Mouse (Mus musculus): Measurements from ENCODE around the gene Abcc2.

The Abcc2 gene

DNA sequence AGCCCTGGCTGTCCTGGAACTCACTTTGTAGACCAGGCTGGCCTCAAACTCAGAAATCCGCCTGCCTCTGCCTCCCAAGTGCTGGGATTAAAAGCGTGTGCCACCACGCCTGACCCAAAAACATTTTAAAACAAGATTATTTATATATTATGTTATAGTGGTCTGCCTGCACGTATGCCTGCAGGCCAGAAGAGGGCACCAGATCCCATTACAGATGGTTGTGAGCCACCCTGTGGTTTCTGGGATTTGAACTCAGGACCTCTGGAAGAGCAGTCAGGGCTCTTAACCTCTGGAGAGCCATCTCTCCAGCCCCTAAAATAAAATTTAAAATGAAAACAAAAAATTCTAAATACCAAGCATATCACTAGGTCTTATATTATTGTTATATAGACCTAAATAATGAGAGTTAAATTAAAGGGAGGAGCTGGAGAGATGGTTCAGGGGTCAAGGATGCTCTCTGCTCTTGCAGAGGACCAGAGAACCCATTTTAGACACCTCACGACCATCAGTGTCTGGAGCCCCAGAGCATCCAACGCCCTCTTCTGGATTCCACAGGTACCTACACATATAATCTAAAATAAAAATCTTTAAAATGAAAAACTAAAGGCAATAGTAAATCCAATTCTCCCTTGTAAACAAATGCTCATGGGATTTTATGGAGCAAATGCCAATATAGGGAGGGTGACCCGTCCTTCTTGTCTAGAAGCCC, 71.0 kb downstream of the Abcc2 start:
- DNase-seq = no peak

DNA sequence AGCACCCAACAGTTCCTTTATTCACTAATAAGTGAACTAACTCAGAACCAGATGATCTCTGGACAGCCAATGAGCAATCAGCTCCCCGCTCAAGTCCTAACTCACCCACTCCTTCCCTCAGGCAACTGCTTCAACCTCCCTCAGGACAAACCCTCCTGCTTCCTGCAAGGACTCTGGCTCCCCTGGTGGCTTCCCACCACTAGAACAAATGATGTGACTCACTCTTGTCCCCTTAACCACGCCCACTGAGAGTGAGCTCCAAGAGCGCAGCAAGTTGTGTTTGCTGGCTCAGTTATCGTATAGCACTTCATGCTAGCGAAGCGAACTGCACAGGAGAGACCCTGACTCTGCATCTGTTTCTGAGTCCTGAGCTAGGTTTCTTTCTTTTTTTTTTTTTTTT, 75.4 kb downstream of the Abcc2 start:
- no peak for DNase-seq

DNA sequence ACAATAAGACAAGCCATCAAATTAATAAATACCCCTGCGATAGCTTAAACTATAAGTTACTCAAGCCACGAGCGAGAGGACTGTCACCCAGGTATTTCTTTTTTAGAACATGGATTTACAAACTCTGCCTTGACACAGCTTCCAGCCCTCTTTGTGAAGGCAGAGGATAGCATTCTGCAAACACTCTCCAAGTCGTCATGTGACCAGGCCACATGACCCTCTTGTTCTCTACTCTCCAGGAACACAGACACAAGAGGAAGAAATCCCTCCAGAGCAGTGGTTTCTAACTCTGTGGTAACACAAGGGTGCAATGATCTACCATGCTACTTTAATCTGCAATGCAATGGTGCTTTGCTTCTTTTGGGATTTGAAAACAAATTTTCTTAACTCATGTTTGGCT, 88.4 kb downstream of the Abcc2 start:
- DNase-seq = no peak

DNA sequence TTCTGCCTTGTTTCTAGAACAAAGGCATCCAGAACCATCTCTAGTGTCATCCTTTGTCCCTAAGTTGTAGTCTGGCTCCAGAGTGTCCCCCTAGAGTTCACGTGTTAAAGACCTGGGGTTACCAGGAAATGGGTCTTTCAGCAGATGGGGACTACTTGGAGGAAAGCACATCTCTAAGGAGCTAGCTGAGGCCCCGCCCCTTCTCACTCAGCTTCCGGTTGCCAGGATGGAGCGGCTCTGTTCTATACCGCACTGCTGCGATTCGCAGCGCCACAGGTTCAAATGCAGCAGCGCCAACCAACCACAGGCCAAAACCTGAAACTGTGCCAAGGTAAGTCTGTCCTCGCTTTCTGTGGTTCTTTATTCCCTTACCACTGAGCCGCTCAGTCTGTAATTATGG, 92.4 kb downstream of the Abcc2 start:
- DNase-seq = no peak

DNA sequence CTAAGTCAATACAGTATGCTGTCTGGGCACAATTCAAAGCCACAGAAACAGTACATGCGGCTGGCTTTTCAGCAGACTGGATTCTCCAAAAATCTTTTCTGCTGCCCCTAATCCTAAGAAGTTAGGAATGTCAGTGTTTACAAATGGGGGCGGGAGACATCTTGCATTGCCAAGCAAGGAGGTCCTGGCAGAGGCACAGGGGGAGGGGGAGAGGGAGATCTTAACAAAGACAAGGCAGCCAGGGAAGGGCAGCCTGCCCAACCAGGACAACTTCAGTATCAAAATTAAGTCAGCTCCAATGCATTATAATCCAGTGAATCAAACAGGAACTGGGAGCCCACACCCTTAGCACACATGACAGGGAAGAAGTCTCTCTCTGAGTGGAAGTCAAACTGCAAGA, 94.0 kb downstream of the Abcc2 start:
- DNase-seq = no peak

DNA sequence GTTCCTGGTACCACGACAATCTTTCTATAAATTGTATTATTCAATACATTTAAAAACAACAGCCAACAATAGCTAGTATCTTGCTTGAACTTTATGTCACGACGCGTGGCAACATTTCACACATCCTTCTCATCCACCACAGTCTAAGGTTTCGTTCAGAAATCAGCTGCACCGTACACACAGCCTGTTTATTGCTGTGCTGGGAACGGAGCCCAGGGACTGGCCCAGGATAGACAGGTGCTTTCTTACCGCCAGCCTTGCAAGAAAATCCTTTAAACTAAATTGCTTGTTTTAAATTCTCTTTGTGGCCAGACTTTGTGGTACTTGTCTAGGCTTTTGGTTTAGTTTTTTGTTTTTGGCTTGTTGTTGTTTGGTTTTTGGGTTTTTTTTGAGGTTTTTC, 95.4 kb downstream of the Abcc2 start:
- no peak for DNase-seq

GRCm38 (mm10) chr19:43878111-43879092, 96.4 kb downstream of the Abcc2 start:
- DNase-seq = no peak

DNA sequence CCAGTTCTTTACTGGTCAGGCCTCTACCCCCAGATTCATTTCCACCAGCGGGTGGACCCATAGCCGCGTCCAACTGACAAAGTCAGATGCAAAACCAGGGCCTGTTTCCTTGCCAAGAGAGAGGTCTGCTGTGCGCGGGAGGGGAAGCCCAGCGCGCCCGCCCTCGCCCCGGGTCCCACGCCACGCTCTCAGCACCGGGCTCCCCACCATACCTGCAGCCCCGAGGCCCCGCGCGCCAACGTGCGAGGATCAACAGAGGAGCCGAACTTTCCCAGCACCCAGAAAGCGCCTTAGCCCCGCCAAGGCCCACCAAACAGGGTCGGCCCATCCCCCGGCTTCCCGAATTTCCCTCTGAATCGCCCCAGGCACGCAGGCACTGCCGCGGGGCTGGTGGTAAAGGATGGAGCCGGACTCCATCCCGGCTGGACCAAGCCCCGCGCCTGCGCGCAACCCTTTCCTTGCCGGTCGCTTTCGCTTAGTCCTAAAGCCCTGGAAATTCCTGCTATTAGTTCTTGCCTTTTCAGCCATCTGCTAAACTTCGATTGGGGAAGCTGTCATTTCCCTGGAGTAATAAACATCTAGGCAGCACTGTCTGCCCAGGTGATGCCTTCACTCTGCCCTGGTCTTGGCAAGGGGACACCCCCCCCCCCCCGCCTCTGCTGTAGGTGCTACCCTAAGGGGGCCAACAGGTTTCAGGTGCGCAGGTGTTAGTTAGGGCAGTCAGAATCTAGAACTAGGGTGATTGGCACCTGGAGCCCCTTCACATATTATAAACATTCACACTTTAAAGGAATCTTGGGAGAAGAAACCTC, 97.6 kb downstream of the Abcc2 start:
- DNase-seq = peak; percentile 49

- DNase-seq = no peak
Observed at GRCm38 (mm10) chr19:43880420-43880819, 98.4 kb downstream of the Abcc2 start.

GRCm38 (mm10) chr19:43881615-43882014, 99.6 kb downstream of the Abcc2 start:
- DNase-seq = peak; percentile 28

DNA sequence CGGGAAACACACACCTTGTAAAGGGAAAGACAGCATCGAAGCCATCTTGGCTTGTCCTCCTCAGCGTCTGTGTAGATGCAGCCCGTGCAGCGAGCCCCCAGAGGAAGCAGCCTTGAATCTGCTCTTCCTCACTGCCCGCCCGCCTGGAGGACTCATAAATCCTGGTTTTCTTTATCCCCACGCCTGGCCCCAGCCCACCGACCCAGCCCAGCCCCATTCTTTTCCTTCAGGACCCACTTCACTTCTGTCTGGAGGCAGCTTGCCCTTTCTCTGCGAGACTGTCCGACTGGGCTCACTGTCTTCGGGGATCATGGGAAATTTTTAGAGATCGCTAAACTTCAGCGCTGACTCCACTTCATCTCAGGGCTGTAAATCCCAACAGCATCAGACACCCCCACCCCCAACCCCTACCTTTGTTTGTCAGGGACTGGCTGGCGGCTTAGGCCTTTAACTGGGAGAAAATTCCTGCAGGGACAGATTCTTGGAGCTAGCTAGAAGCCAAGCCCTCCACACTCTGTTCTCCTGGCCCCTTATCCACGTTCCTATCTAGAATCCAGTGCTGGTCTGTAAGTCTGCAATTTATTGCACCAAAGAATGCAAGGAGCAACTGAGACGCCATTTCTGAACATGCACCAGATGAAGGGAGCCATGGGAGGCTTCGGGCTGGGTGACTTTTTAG, 101.0 kb downstream of the Abcc2 start:
- no peak for DNase-seq

DNA sequence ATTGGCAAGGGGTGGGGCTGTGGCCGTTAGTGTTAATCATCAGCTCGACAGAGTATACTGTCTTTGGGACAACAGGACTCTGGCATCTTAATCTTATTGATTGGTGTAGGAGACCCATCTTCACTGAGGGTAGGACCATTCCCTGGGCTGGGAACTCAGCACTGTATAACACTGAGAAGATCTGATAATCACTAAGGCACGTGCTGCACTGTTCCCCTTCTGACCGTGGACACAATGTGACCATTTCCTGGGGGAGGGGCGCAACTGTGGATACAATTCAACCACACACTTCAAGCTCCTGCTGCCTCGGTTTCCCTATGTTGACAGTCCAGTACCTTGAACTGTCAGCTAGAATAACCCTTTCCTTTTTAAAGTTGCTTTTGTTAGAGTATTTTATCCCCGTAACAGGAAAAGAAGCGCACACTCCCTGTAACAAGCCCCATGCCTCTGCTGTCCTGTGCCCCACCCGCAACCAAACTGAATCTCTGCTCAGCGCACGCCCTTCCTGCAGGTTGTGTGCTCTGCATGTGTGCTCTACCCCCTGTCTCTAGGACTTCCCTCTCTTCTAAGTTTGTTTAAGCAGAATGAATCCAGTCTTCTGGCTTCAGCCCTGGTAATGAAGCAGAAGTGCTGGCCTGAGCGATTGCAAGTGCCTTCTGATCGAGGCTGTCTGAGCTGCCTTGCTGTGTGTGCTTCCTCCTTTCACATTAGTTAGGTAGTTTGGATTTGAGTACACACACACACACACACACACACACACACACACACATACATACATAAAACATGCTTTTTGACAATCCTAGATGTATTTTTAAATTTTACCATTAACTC, 102.9 kb downstream of the Abcc2 start:
- no peak for DNase-seq

- DNase-seq = no peak
Observed at GRCm38 (mm10) chr19:43886371-43887099, 104.5 kb downstream of the Abcc2 start.

DNA sequence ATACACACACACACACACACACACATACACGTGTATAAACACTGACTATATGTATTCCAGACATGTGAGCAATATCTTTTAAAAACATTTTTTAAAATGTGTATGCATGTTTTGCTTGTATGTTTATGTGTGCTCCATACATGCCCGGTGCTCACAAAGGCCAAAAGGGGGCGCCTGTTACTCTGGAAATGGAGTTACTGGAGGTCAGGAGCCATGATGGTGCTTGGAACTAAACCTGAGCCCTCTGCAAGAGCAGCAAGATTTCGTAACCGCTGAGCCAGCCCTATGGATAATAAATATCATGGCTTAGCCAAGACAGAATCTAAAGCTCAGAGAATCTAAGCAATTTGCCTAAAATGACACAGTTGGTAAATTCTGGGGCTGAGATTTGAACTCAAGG, 105.2 kb downstream of the Abcc2 start:
- no peak for DNase-seq

DNA sequence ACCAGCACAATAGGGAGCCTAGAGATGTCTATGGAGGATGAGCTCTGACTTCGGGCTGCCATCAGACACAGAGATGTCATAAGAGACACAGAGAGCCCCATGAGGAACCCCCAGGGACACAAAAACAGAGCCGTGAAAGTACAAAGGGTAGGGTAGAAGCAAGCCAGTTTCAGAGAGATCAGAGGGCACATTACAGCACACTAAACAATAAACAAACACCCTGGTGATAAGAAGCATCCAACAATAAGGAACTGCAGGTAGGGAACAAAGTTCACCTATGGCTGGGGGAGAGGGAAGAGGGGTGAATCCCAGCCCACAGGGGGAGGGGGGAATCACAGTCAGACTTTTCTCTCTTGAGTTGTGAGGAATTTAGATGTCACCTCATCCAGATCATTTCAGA, 105.7 kb downstream of the Abcc2 start:
- no peak for DNase-seq

Measured in cerebellum, adult 9-10 months (tissue).